Mouse (Mus musculus) gastrocnemius, postnatal 36 days (tissue): ENCODE data around the gene Wdr34. TPM values are rescaled to one million over a fixed set of nuclear protein-coding genes. Genes with fewer than 3 reads are reported as not detected.
A peak's percentile ranks its signal among the peaks of the same experiment; 100 is the strongest.
"Not testable (repeated sequence)": the region's sequence is repeated elsewhere in the genome, so short reads cannot be mapped to it uniquely, and the experiment has no call there.

Experiments
- DNase-seq, 2 experiments: peaks; one replicate each; pipeline ENCODE4 v3.0.0; 2022
- intact Hi-C: fragments of 180-260 bp; cut with DNase I; formaldehyde crosslinking; loops from one replicate; pipeline ENCODE4 v1.15.1; 2025
- total RNA-seq, 2 experiments: library from RNA; stranded (reverse); gene quantifications; 2 replicates each; pipeline ENCODE4 v1.2.3; 2021

The Wdr34 gene
- total RNA-seq, 2 experiments from 2014 or later: 3.9 to 4.1 TPM

DNA sequence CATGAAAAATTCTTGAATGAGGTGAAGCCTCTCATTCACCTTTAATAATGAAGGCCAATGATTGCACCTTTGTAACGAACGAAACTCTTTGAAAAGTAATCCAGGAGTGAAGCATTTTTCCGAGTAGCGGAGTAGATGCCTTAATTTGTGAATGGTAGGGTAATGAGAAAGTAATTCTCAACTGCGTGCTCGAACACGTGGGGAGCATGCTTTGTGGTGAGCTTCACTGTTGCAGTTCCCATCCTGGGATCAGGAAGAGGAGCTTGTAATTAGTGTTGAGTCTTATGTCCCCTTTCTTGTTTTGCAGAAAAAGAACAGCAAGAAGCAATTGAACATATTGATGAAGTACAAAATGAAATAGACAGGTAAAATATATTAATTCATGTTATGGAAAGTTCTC lies 19.3 kb upstream of the Wdr34 start:
- intact Hi-C loops: no loop called here
- no peak for DNase-seq

DNA sequence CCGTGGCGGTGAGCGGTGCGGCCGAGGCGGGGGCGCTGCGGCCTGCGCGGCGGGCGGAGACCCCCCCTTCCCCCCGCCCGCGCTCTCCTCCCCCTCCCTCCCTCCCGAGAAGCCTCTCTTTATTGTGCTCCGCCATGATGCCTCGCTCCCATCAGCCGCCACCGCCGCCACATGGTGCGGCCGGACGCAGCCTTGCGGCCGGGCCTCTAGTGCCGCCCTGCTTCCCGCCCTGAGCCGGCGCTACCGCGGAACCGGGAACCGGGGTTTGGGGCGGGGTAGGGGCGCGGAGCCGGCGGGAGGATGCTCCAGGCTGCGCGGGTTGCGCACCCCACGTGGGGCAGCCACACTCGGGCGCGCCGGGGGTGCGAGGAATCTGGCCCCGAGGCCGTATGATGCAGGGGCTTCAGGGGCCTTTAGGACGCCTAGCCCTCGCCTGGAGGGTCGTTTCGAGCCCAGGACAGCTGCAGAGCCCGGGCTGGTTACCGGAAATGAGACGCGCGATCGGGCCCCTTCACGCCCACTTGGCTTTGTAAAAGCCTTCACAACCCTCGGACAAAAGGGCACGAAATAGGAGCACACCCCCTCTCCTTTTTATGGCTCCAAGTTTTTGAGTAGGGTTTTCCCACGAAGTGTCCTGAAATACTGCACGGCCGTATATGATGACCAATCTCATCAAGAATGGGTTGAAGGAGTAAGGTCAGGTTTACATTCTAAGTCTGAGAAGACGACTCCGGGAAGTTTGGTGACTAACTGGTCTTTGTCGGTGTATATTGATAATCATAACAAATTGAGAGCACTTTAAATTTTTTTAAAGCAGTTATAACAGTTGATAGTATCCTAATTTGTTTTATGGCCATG lies 18.6 kb upstream of the Wdr34 start:
- peak in 1 of 2 experiments; percentile 31 for DNase-seq
- intact Hi-C loops: no loop called here

DNA sequence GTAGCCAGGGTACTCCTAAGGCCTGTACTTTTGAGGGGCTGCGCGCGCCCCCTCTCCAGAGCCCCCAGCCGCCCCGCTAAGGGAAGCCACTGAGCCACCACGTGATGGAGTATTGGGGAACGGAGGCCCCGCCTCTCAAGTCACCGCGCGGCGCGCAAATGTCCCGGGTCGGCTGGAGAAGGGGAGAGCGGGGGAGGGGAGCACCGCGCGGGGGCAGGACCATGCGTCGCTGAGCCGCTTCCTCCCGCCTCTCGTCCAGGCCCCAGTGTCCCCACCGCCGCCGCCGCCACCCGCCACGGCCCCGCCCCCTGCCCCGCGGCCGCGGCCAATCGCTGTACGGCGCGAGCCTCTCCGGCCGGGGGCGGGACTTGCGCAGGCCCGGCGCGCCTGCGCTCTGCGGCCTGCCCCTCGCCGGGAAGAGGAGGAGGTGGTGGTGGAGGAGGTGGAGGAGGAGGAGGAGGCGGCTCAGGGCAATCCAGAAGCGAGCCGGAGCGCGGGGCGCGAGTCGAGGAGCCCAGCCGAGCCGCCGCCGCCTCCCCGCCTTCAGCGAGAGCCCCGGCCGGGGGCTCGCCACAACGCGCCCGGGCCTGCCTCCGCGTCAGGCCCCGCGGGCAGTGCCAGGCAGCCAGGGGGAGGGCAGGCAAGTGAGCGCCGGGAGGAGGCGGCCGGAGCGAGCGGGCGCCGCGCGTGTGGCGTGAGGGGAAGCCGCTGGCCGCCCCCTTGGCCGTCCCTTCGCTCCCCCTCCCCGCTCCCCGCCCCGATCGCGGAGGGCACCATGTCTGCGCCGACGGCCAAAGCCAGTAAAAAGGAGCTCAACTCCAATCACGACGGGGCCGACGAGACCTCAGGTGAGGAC lies 17.6 kb upstream of the Wdr34 start:
- DNase-seq: peak; percentile 89 to 95

DNA sequence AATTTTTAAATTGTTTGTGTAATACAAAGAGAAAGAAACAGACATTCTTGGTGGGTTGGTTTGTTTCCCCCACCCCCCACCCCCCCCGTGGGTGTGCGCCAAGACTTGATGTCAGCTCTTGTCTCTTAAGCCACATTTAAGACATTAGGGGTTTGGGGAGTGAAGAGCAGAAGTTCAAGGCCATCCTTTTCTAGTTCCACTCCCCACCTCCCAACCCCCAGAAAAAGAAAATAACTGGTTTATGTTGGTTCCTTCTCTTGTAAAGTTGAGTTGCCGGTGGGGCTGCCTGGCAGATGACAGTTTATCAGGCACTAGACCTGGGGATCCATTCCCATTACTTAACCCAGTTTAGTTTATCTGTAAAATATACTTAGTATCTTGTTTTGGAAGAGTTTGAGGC lies 15.6 kb upstream of the Wdr34 start:
- DNase-seq: no peak
- intact Hi-C loops: no loop called here

More for the DNA sequence above, 17.6 kb upstream of the Wdr34 start:
- intact Hi-C loops: no loop called here

DNA sequence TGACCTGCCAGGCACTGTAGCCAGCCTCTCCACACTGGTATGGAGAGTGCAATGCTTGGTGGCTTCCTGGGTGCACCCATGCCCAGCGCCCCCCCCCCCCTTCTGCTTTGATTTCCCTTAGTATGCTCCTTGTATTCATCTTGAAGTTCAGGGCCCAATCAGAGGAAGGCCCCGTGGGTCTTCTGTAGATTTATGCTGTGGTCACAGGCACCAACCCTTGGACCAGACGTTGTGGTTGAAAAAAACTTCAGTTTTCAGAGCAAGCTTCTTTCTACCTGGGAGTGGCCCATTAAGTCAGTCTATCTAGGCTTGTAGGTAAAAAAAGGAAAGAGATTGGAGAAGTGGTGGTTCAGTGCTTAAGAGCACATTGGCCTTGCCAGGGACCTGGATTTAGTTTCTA lies 15.1 kb upstream of the Wdr34 start:
- no peak for DNase-seq
- intact Hi-C loops: no loop called here

DNA sequence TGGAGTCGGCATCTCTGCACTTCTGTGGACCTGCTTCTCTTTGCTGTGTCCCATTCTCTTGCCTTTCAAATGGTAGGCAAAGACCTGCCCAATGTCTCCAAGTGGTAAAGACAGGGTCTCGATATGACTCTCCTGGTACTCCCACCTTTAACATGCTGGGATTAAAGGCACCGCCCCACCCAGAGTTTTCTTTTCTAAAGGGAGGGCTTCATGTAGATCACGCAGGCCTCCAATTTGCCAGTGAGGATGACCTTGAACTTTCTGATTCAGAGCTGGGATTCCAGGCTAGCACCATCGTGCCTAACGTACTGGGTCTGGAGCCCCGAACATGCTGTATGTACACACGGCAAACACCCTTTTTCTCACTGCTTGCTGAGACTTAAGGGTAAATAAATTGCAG lies 14.6 kb upstream of the Wdr34 start:
- intact Hi-C loops: no loop called here
- no peak for DNase-seq

DNA sequence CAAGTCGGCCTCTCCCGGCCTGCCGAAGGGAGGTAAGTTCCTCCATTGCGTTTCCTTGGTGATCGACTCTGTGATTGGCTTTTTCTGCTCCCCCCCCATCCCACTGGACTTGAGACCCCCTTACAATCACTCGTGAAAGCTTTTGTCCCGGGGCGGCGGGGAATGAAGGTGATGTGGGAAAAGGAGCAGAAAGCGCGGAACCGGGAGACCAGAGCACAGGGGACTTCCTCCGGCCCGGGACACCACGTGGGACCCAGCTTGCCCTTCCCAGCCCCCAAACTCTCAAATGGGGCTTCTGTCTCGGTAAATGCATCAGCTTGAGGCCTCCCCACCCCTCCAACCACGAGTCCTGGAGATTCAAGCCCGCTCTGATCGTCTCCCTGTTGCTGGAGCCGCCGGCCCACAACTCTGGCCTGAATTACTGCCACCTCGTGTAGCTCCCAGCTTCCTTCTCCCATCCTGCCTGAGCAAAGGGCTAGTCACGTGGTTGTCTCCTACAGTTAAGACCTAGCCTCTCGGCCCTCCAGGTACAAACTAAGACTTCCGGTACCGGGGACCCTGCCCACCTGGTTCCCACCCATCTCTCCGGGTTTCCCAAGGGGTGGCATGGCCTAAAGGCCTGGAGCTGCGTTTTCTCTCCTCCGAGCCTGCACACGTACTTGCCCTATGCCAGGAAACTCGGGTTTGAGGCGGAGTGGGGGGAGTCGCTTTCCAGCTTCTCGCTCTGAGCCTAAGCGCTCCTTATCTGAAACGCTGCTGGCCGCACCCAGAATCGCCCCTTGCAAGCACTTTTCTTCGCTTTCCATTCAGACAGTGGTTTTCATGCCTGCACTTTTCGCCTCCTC lies 13.8 kb upstream of the Wdr34 start:
- intact Hi-C loops: no loop called here
- peak in 1 of 2 experiments; percentile 66 for DNase-seq

DNA sequence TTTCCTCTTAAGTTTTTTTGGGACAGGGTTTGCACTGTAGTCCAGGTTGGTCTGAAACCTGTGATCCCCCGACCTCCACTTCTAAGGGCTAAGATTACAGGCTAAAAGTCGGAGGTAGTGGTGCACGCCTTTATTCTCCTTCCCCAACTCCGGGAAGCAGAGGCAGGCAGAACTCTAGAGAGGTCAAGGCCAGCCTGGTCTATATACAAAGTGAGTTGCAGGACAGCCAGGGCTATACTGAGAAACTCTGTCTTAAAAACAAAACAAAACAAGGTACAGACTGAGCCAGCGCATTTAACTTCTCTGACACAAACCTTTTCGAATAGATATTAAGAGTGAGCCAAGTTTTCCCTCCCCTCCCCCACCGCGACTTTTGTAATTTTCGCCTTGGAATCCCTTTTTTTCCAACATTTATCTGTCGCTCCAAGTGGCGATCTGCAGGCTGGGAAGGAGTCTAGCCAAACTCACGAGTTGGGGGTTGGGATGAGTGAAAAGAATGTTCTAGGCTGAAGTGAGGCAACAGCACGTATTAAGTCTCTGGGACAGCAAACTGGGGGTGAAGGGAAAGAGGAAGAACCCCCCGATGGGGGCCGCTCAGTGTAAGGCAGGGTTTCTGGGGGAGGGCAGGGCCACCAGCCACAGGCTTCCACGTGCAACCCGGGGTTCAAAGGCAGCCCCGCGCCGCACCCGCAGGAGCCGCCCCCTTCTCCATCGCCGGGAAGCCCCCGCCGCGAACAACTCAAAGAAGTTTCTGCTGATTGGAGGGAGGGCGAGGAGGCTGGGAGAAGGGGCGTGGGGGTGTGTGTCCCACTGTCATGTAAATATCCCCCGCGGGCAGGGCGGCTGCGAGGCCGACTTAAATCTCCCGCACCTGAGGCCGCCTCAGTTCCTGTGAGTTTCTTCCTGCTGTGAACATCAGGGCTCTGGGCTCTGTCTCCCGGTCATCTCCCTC lies 12.8 kb upstream of the Wdr34 start:
- peak in 1 of 2 experiments; percentile 30 for DNase-seq
- intact Hi-C loops: no loop called here

DNA sequence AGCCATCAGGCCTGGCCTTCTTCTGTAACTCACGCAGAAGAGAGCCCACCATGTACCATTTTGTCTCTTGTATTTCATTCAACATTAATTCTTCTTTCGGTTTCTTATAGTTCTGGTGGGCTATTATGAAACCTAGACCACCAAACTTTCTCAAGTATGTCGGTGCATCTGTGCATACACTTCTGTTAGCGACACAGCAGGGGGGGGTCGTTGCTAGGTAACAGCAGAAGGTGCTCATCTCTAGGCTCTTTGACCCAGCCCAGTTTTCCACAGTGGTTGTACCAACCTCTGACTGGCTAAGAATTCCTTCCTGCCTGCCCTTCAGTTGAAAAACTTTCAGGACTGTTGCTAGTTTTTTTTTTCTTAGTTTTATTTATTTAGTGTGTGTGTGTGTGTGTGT lies 9.7 kb upstream of the Wdr34 start:
- no peak for DNase-seq
- intact Hi-C loops: no loop called here

DNA sequence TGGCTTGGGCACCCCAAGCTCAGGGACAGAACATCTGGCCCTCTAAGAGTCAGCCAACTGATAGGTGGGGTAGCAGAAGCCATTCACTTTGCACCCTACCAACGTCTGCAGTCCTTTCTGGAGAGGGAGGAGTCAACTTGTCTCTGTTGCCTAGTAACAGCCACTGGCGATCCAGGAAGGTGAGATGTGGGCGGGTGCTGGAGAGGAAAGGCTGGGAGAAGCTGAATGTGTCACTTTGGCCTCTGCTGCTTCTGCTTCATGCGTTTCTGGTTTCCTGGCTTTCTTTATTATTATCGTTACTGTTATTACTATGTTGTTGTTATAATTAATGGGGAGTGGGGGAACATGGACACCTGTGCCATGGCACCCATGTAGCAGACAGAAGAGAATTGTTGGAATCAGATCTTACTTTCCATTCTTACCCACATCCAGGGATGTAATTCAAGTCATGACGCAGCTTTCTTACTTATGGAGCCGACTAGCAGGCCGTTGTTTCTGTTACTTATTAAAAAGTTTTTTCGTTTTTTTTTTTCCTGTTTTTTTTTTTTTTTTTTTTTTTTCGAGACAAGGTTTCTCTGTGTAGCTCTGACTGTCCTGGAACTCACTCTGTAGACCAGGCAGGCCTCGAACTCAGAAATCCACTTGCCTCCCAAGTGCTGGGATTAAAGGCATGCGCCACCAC lies 8.7 kb upstream of the Wdr34 start, which contains the start of gene Set:
TSS of gene Set (plus strand) at position 156 of the 682 bp plus-strand sequence.
- DNase-seq: no peak
- intact Hi-C loops: no loop called here

DNA sequence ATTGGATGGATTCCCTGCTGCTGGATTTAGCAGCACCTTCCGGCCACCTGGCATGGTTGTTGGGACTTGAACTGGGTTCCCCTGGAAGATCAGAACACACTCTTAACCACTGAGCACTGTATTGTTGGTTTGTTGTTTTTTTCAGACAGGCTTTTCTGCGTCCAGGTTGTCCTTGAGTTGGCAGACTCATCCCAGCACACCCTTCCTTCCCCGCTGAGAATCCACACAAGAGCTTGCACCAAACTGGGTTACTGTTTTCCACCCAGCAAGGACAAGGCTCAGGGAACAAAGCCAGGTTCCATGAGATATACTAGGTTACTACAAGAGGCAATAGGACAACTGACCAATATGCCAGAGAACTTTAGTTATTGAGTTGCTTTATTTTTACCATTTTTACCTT lies 8.1 kb upstream of the Wdr34 start:
- intact Hi-C loops: no loop called here
- no peak for DNase-seq

DNA sequence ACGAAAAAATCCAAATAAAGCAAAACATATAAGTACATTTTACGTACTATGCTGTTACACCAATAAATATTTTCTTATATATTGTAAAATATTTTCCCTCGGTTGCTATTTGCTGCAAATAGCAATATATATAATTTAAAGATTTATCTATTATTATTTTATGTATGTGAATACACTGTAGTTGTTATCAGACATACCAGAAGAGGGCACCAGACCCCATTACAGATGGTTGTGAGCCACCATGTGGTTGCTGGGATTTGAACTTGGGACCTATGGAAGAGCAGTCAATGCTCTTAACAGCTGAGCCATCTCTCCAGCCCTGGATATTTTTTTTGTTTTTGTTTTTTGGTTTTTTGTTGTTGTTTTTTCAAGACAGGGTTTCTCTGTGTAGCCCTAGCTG lies 6.6 kb upstream of the Wdr34 start:
- DNase-seq, intact Hi-C loops: not testable (repeated sequence)

DNA sequence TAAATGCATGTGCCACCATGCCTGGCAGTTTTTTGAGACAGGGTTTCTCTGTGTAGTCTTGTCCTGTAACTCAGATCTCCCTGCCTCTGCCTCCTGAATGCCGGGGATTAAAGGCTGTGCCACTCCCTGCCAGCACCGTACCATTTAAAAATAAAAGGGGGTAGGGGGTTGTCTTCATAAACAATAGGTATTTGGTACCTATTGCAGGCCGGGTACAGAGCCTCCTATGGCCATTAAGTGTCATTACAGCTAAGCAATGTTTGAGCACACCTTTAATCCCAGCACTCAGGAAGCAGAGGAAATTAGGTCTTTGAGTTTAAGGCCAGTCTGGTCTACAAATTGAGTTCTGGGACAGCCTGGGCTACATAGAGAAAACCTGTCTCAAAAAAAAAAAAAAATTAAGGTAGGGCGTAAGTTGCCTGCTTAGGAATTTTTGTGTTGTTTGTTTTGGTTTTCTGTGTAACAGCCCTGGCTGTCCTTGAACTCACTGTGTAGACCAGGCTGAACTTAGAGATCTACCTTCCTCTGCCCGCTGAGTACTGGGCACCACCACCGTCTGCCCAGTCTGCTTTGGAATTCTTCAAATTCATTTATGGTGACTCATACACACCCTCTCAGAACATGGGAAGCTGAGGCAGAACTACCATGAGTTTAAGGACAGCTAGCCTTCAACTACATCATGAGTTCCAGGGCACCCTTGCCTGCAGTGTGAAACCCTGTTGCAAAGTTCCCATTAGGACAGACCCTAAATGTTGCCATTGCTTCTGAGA lies 3.5 kb upstream of the Wdr34 start:
- DNase-seq: no peak
- intact Hi-C loops: no loop called here

DNA sequence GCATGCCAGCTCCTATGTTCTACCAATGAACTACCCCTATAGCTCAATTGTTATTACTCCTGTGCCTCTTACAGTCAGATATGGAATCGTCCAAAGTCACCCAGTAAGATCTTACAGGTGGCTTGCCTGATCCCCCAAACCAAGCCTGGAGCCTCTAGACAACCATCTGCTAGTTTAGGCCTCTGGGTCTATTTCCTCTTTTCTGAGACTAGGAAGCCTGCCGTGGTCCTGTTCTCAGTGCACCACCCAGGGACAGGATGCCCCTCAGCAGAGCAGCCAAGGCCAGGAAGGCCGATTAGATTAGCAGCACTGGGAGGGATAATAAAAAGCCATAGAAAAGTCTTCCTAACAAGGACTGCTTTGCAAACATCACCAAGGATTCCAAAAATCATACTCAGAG lies 1.1 kb upstream of the Wdr34 start:
- no peak for DNase-seq
- intact Hi-C loops: no loop called here

DNA sequence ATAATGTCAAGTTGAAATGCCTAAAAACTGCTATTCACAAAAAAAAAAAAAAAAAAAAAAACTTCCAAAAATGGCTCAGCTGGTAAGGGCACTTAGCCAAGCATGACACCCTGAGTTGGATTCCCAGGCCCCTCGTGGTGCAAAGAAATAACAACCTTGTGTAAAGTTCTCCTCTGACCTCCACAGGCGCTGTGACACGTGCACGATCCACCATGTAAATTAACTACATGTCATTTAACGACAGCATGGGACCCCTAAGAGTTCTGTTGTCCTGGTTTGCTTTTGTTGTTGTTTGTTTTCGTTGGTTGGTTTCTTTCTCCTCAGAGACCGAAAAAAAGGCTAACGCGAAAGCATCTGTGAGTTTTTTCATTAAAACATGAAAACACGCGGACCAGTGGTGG lies 580 bp downstream of the Wdr34 start:
- intact Hi-C loops: no loop called here
- DNase-seq: no peak

DNA sequence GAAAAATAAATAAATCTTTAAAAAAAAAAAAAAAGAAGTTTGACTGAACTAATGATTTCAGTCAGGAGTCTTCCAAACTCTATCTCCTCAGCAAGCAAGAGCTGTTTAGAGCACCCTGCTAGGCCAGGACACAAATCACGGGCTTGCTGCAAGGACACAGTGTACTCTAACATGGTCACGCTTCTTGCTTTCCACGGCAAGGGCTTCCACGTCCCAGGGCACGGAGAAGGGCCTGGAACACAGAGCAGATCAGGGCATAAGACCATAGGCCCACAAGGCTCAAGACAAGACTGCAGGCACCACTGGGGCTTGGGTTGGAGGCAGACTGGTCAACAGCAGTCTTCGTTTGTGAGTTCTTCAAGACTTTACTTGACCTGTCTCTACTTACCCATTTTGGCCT lies 1.6 kb downstream of the Wdr34 start:
- intact Hi-C loops: no loop called here
- DNase-seq: no peak

DNA sequence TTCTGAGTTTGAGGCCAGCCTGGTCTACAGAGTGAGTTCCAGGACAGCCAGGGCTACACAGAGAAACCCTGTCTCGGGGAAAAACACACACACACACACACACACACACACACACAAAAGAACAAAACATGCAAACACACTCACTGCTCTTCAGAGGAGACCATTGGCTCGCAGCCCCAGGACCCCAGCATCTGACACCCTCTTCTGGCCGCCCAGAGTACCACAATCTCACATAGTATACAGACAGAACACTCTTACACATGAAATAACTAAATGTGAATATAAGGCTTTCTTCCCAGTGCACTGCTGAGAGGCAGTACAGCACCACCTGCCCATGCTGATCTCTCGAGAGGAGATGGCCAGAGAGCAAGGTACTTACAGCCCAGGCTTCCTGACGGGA lies 4.1 kb downstream of the Wdr34 start:
- no peak for DNase-seq
- intact Hi-C loops: loop anchor here (5.0 kb wide), 1 partner anchor 33 kb away; the partner anchor contains the start of gene Pkn3

DNA sequence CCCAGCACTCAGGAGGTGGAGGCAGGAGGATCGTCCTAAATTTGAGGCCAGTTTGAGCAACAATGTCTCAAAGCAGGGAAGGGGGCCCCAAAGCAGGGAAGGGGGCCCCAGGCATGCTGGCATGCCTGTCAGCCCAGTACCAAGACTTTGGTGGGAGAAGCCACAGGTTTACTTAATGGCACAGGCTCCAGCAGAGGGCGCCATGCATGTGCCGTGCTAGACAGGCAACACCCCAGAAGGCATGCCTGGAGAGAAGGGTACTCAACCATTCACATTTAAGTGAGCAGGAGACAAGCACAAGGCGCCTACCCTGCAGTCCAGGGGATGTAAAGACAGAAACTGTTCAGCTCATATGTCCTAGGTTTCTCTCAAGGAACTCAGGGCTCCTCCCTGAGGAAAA lies 6.2 kb downstream of the Wdr34 start:
- intact Hi-C loops: loop anchor here (2.0 to 5.0 kb wide), 2 partner anchors 35 to 54 kb away; partner anchors contain the start of gene Pkn3
- DNase-seq: peak; percentile 68 to 73
